Mouse (Mus musculus) spleen, postnatal 14 days (tissue): ENCODE data around the gene Prnd.

Source experiments
- DNase-seq, 2 experiments: peaks; one replicate each; pipeline ENCODE4 v3.0.0; 2021 to 2022; ENCODE audit warnings: low spot score in 2 of 2

Prnd gene

DNA sequence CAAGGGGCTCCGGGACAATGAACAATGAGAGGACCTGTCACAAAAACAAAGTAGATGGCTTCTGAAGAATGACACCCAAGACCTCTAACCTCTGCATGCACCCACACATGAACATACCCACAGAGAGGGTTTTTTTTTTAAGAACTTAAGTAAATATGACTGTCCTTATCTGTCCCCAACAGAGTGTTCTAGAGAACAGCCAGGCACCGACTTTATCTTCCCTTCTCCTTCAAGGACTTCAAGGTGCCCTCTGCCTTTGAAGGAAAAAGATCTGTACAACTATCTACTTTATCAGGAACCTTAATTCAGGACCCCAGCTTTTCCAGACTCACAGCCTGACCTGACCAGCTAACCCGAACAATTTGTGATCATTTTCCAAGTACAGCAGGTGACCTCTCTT is 10.2 kb upstream of the Prnd start:
- no peak for DNase-seq

DNA sequence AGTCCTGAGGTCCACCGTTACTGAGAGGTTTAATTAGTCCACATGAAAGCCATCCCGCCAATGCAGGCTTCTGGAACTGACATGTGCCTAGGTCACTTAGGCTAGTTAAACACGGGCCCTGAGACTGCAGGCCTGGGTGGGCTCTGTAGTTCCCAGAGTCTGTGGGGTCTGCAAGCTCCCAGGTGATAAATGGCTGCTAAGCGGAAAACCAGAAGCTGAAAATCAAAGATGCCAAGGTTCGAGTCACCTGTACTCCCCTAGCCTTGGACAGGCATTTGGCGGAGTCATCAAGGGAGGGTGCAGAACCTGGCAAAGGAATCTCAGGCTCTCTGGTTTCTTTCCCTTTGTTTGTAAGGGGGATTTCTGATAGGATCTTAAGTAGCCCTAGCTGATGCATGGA is 9.2 kb upstream of the Prnd start:
- no peak for DNase-seq

DNA sequence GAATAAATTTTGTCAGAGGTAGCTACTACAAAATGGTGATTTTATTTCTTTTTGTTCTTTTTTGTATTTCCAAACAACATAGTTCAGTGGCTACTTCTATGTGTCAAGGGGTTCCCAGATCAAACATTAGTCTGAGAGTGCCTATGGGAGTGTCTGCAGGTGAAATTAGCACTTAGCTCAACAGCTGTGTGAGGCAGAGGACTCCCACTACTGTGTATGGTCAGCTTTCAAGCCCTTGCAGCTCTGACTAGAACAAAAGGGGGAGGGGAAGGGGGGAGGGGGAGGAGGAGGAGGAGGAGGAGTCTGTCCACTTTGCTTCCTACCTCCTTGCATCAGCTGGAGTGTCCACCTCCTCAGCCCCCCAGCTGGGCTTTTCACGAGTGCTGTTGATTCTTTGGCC is 6.3 kb upstream of the Prnd start:
- DNase-seq: no peak

DNA sequence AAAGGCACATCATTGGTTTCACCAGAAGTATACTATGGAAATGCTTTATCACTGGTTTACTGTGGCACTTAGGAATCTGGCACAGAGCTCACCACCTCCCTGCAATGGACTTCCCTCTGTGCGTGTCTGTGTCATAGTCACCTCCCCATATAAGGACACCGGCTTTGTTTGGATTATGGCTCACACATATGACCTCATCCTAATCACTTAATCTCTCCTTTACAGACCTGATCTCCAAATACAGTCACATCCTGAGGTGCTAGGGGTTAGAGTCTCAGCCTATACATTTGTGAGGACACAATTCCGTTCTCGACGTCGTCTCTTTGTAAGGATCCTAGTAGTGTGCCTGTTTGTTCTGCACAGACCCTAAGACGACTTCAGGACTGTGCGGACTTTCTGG is 5.4 kb upstream of the Prnd start:
- no peak for DNase-seq

DNA sequence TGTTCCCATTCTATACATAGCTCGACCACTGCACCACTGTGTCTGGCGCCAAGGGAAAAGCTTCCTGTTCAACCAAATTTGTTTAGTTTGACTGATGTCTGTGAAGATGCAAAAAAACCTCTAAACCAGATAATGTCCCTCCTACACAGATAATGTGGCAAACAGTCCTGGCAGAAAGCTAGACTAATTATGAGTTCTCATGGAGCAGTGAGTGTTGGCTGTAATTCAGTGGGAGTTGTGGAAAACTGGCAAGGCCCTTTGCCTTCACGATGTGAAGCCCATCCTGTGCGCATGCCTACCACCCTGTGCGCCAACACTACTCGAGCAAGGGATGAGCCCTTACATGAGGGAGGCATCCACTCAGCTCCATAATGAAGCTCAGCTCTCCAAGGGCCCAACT is 4.9 kb upstream of the Prnd start:
- no peak for DNase-seq

DNA sequence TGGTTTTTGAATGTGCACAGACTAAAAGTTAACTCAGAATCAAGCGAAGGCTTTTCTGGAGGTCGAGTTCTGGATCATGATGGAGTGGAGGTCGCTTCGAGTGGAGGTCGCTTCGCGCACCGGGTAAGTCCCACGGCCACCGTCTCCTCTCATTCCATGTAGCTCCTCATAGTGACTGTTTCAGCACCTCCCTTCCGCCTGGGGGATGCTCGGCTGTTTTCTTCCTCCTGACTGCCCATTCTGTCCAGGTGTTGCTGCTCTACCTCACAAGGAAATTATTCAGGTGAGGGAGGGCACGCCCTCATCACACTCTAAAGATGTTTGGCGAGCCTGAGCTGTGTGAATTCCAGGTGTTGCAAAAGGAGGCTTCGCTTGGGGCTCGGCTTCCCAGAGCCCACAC is 4.3 kb upstream of the Prnd start:
- DNase-seq: no peak

DNA sequence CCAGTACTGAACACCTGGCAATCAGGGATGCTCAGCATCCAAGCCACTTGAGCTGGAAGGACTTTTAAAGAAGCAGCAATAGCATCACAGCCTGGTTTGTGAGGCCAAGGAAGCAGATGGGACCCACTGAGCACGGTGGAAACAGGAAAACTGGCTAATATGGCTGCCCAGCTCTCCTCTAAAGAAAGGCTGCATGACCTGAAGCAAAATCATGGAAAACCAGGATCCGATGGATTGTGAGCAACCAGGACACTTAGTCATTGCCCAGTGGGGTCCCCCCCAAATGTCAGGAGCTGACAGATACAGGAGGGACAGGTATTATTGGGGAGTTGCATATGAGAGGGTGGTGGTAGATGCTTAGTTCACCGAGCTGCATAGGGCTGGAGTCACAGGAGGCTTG is 2.5 kb upstream of the Prnd start:
- DNase-seq: no peak

DNA sequence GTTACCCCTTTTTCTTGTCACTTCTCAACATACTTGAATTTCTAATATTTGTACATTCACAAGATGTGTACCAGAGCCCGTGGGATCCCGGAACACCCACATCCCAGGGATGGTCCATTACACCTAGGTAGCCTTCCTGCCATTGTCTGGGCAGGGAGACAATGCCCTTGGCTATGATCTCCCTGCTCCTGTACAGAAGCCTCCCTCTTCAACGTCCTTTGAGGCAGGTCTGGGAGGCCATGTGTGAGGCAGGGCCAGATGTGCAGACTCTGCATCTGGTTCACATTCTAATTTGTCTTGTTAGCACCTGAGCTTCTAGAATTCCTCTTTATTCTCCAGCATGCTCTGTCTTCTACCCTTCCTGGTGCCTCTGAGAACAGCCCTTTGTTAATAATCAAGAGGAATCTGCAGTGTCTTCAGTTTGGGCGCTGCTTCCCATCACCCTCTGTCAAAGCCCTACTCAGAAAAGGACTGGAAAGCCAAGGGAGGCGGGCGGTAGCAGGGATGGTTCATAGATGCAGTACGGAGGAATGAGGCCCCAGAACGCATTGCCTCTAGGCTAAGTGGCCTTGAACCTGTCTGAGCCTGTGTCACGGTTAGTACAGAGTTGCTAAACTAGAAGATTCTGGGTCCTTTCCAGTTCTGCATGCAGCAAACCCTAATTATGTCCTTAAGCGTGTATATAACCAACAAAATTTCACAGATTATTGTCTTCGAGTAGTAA is 1.6 kb upstream of the Prnd start:
- no peak for DNase-seq

DNA sequence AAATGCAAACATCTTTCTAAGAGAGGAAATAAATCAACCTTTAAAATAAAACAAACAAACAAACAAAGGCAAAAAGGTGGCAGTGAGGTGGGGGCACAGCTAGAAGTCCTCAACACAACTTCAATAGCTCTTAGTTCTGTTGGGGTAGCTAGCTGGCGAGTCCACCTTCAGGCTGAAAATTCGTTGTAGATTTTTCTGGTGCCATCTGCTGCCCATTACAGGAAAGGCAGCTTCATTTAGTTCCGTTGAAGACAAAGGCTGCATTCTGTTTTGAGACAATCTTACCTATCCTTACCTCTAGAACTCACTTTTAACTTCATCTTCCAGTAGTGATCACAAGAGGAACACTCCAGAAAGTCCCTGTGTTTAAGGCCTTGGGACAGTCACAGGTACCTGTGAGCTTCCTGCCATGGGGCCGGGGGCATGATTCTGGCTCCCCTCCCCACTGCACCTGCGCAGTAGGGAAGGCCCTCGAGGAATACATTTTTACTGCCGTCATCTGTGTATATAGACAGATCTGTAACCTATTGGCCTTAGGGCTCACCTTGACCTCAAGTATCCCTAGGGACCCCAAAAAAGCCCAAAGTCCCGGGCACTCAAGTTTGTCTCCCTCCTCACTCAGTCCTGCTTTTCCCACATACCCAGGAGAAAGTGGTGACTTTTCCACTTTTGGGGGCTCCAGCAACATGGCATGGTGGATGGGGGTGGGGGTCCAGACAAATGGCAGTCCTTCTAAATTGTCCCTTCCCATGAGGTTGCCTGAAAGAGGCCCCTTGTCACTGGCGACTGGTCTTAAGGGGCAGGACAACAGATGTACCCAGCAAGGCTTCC is 679 bp upstream of the Prnd start:
- peak in 1 of 2 experiments; percentile 36 for DNase-seq

DNA sequence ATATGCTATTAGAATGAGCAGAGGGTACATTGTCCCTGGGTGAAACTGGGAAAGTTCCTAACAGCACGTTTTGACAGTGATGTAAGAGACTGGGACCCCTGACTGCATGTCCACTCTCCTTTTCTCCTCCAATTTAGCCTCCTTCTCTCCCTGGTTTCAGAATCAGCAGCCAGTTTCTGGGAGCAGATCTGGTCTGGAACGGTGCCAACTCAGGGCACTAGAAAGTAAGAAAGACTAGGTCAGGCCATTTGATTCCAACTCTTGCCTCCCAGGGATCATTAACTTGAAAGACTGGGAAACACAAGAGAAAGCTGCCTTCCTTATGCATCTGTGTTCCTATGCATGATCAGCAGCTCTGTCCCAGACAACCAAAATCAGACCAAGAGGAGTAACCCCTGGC is 1.8 kb downstream of the Prnd start:
- DNase-seq: no peak

DNA sequence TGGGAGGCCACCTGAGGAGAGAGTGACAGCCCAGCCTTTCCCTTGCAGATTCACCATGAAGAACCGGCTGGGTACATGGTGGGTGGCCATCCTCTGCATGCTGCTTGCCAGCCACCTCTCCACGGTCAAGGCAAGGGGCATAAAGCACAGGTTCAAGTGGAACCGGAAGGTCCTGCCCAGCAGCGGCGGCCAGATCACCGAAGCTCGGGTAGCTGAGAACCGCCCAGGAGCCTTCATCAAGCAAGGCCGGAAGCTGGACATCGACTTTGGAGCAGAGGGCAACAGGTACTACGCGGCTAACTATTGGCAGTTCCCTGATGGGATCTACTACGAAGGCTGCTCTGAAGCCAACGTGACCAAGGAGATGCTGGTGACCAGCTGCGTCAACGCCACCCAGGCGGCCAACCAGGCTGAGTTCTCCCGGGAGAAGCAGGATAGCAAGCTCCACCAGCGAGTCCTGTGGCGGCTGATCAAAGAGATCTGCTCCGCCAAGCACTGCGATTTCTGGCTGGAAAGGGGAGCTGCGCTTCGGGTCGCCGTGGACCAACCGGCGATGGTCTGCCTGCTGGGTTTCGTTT is 2.4 kb downstream of the Prnd start:
- DNase-seq: no peak

DNA sequence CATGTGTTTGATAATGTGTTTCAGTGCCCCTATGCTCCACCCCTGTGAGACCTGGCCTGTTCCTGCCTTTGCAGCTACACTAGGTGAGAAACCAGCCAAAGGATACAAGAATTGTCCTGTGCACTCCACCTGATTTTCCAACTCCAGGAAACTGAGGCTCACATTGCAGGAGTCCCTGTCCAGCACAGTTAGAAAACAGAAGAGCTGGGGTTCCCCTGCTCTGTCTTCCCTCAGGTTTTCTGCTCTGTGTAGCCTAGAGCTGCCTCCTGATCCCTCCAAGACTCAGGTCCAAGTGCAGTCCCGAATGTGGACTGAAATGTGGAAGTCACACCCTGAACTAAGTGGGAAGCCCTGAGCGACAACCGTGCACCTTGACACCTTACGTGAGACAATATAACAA is 3.0 kb downstream of the Prnd start:
- DNase-seq: no peak

DNA sequence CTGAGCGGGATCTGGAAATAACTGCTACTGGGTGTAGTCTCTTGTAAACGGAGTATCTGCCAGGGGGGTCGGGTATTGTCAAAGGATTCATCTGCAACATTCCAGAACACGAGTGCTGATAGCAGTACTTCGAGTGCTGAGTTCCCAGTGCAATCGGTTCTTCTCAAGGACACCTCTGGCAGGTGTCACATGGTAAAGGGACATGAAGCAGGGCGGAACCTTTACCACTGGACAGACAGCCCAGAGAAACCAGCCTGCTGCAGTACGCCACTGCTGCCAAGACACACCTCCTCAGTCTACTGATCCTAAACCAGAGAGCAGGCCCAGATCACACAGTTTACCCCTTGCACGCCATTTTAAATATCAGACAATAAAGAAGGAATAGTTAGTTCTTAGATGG is 4.2 kb downstream of the Prnd start:
- DNase-seq: no peak

DNA sequence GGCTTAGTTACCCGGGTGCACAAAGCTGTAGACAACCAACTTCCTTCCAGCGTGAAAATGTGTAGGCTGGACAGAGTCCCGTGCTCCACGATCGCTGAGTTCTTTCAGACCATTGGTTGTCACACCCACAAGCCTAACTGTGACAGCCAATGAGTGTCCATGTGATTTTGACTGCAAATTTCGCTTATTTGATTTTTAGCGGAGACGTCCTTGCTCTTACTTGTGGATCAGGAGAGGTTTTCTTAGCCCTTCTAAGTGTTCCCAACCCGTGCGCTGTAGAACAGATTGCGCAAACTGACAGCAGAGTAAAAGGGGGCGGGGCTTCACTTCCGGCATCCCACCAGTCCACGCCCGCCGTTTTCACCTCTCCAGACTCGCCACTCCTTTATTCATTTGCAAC is 4.6 kb downstream of the Prnd start:
- DNase-seq: no peak

DNA sequence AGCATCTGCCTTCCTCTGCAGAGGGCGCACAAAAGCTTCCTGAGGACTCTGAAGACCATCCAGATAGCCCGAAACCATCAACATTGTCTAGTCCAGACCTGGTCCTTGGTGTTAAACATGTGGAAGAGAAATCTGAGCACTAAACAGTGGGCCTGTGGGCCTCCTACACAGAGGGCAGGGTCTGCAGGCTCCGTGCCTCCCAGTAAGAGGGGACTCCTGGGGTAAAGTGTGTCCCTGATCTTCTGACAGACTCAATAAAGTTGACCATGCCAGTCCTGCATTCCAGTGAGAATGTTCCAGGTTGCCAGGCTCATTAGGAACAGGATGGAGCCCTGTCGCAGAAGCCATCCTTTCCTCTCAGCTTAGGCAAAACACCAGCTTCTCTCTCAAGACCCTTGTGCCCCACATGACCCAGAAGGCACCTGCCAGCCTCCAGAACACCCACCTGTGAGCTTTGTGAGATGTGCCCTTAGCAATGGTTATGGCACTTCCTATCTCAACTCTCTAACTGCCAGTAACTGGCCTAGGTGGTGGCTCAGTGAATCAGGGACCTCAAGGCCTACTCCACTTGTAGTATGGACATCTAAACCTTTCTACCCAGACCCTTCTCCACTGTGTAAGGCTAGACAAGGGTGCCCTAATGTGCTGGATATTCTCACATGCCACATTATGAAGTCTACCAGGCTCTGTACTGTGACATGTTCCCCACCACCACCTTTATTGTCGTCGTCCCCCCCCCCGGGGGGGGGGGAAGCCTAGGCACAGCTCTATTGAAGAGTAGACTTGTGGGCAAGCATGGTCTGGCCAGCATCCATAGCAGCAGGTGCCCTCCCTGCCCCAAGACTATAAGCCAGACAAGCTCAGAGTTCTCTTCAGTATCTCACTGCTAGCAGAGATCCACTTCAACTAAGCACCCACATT is 5.9 kb downstream of the Prnd start:
- no peak for DNase-seq

DNA sequence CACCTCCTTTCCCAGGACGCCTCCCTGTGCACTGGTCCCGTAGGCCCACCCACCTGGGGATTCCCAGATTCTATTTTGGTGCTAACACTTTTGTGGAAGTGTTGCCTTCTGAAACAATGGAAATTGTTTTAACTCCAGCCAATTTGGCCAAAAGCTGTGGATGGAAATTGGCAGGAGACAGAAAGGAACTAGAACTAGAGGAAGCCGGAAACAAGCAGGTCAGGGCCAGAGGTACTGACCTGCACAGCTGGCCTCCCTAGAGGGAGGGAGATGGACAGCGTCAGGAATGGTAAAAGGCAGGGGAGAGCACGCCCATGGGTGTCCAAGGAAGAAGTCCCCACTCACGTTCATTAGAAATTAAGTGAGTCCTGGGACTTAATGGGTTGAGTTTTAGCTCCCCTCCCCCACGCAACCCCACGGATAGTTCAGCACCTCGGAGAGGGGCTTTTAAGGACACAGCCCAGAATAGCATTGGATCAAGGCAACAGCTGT is 7.1 kb downstream of the Prnd start:
- DNase-seq: no peak

DNA sequence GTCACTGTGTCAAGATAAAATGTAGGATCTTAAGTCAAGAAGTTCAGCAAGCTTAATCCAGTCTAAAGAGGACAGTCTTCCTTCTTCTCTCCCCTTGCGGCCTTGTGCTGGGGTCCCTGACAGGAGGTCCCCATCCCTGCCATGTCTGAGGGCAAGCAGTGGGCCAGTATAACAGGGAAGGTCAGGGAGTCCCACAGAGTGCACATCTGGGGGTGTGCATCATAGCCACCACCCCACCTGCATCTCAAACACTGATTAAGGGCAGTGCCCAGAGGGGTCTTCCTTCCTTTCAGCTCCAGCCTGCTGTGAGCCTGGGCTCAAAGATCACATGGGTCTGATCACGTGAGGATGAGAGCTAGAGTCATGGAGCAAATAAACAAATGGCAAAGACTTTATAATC is 11.0 kb downstream of the Prnd start:
- DNase-seq: no peak

DNA sequence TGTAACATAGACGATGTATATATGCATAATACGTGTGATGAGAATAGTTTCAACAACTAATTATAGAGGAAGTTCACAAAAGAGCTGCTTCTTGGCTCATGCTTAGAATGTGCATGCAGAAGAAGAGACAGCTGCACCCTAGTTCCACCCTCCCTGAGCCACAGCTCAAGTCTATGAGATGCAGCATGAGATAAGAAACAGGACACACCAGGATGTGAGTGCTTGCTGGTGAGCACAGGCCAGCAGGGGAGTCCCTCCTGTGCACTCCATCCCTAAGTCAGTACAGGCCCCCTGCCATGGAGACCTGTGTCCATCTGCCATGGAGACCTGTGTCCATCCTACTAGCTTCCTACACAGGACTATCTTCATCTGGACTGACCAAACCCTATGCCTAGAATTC is 19.9 kb downstream of the Prnd start:
- no peak for DNase-seq

DNA sequence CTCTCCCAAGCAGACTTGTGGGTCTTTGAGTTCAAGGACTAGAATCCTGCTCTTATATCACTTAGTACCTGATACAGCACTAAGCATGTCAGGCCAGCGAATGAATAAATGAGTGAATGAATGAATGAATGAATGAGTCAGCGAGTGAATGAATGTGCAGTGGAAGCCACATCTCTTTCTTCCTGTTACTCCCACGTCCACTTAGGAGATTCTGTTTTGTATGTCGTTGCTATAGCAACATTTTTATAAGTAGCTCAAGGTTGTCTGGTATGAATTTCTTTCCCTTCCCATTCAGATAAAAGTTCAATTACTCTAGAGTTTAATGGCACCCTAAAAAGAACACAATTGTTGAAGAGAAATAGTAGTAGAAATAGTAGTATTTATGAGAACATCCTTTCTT is 20.4 kb downstream of the Prnd start:
- DNase-seq: no peak

DNA sequence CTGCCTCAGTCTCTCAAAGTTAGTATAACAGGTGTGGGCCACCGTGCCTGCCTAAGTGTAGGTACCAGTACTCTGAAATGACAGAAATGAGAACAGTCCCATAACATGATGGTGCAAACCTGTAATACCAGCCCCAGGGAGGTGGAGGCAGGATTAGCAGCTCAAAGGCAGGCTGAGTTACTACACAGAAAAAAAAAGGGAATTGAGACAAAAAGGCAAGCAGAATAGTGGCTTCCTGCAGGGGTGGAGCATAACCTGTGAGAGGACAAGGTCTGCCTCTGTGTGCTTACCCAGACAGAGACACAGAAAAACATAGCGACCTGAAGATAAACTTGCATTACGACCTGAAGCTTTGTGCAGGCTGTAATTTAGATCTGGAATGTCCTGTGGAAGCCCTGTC is 26.0 kb downstream of the Prnd start:
- DNase-seq: no peak

DNA sequence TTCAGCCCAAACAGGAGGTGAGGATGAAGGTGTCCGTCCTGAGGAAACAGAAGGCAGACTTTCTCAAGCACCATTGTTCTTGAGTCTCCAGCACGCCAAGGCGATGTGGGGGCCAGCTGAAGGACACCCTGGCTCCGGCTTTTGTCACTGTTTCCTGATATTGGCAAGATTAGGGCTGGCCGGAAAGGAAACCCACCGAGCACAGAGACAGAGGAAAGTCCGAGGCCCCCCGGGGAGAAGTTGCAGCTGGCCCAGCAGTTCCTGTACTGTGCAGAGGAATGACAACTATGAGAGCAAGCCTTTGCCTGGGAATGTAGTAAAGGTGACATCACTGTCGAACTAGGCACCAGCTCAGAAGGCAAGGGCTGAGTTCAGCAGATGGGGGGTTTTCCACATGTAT is 30.2 kb downstream of the Prnd start:
- no peak for DNase-seq
